Mouse (Mus musculus) MEL (cell line): Measurements from ENCODE around the gene Dusp16. TPM values are rescaled to one million over a fixed set of nuclear protein-coding genes. Genes with fewer than 3 reads are reported as not detected.

ENCODE experiments used
- DNase-seq: peaks from one replicate; pipeline ENCODE4 v3.0.0; 2011; ENCODE audit warnings: low read depth, low spot score
- H3K27ac ChIP-seq: 2 replicates; pipeline ENCODE4 v1.5.1; 2012; ENCODE audit warnings: low read depth, mild to moderate bottlenecking, control low read depth, low read length, moderate library complexity; ENCODE audit not compliant: control insufficient read depth
- H3K27me3 ChIP-seq, 2 experiments: fragments of 150-350 bp in 1 of 2; sonication (generic) in 1 of 2; 2 replicates each; pipeline ENCODE4 v1.6.1; 2012; ENCODE audit warnings: low read length in 2 of 2, mild to moderate bottlenecking in 2 of 2, improper control_type of control experiment in 1 of 2, moderate library complexity in 1 of 2; ENCODE audit not compliant: insufficient read depth in 2 of 2, control insufficient read depth in 1 of 2
- H3K36me3 ChIP-seq, 2 experiments: 2 replicates each; pipeline ENCODE4 v1.6.1; 2012 to 2014; ENCODE audit warnings: low read length in 2 of 2, improper control_type of control experiment in 1 of 2, inconsistent platforms in 1 of 2, mild to moderate bottlenecking in 1 of 2; ENCODE audit not compliant: insufficient read depth in 2 of 2, control insufficient read depth in 1 of 2
- H3K4me1 ChIP-seq, 2 experiments: fragments of 150-350 bp in 1 of 2; sonication (generic) in 1 of 2; 2 replicates each; pipeline ENCODE4 v1.6.1; 2012; ENCODE audit warnings: low read length in 2 of 2, improper control_type of control experiment in 1 of 2, mild to moderate bottlenecking in 1 of 2; ENCODE audit not compliant: insufficient read depth in 2 of 2, control insufficient read depth in 1 of 2
- H3K4me3 ChIP-seq, 2 experiments: fragments of 150-350 bp in 1 of 2; sonication (generic) in 1 of 2; 2 replicates each; pipeline ENCODE4 v1.5.1; 2012; ENCODE audit warnings: low read depth in 2 of 2, low read length in 2 of 2, mild to moderate bottlenecking in 2 of 2, moderate library complexity in 2 of 2, control low read depth in 1 of 2, improper control_type of control experiment in 1 of 2; ENCODE audit not compliant: control insufficient read depth in 1 of 2, insufficient read depth in 1 of 2
- H3K79me2 ChIP-seq: 2 replicates; pipeline ENCODE4 v1.6.1; 2012; ENCODE audit warnings: mild to moderate bottlenecking, low read length, moderate library complexity; ENCODE audit not compliant: control insufficient read depth, poor library complexity, insufficient read depth
- H3K9ac ChIP-seq: 2 replicates; pipeline ENCODE4 v1.6.1; 2012; ENCODE audit warnings: low read depth, mild to moderate bottlenecking, control low read depth, low read length, moderate library complexity; ENCODE audit not compliant: control insufficient read depth, poor library complexity, severe bottlenecking
- H3K9me3 ChIP-seq: fragments of 150-350 bp; sonication (generic); replicated peaks from 2 replicates; pipeline ENCODE4 v1.6.1; 2012; ENCODE audit warnings: mild to moderate bottlenecking, low read length, improper control_type of control experiment, moderate library complexity; ENCODE audit not compliant: insufficient read depth
- CHD2 ChIP-seq: IDR thresholded peaks from 2 replicates; pipeline ENCODE4 v1.6.1; 2011; ENCODE audit warnings: low read length, improper control_type of control experiment
- ETS1 ChIP-seq: IDR thresholded peaks from 2 replicates; pipeline ENCODE4 v1.6.1; 2012; ENCODE audit warnings: low read depth, mild to moderate bottlenecking, inconsistent platforms, low read length, improper control_type of control experiment, moderate library complexity
- HCFC1 ChIP-seq: IDR thresholded peaks from 2 replicates; pipeline ENCODE4 v1.6.1; 2012; ENCODE audit warnings: low read depth, mild to moderate bottlenecking, inconsistent platforms, low read length, improper control_type of control experiment, moderate library complexity
- KAT2A ChIP-seq: conservative IDR thresholded peaks from 2 replicates; pipeline ENCODE4 v1.6.1; 2012; ENCODE audit warnings: low read depth, low read length, improper control_type of control experiment, inconsistent platforms
- MAFK ChIP-seq: IDR thresholded peaks from 2 replicates; pipeline ENCODE4 v1.6.1; 2011; ENCODE audit warnings: low read depth, mild to moderate bottlenecking, low read length, improper control_type of control experiment, borderline replicate concordance
- MXI1 ChIP-seq: IDR thresholded peaks from 2 replicates; pipeline ENCODE4 v1.6.1; 2011; ENCODE audit warnings: mild to moderate bottlenecking, low read depth, low read length, improper control_type of control experiment
- MYB ChIP-seq: IDR thresholded peaks from 2 replicates; pipeline ENCODE4 v1.6.1; 2011; ENCODE audit warnings: mild to moderate bottlenecking, low read depth, low read length, improper control_type of control experiment
- MYC ChIP-seq: IDR thresholded peaks from 2 replicates; pipeline ENCODE4 v1.6.1; 2011; ENCODE audit warnings: low read depth, mild to moderate bottlenecking, low read length, improper control_type of control experiment, moderate library complexity
- NELFE ChIP-seq: IDR thresholded peaks from 2 replicates; pipeline ENCODE4 v1.6.1; 2011; ENCODE audit warnings: low read depth, low read length, improper control_type of control experiment
- POLR2A ChIP-seq, 2 experiments: IDR thresholded peaks; 2 replicates each; pipeline ENCODE4 v1.6.1; 2011 to 2012; ENCODE audit warnings: low read length in 2 of 2, mild to moderate bottlenecking in 2 of 2, control low read depth in 1 of 2, improper control_type of control experiment in 1 of 2, low read depth in 1 of 2, moderate library complexity in 1 of 2; ENCODE audit not compliant: control insufficient read depth in 1 of 2, insufficient read depth in 1 of 2, poor library complexity in 1 of 2
- POLR2AphosphoS5 ChIP-seq: IDR thresholded peaks from 2 replicates; pipeline ENCODE4 v1.6.1; 2012; ENCODE audit warnings: low read depth, borderline replicate concordance, mild to moderate bottlenecking, inconsistent platforms, low read length, moderate library complexity, mixed read lengths
- RAD21 ChIP-seq: IDR thresholded peaks from 2 replicates; pipeline ENCODE4 v1.6.1; 2011; ENCODE audit warnings: mild to moderate bottlenecking, low read depth, low read length, improper control_type of control experiment
- RCOR1 ChIP-seq: IDR thresholded peaks from 2 replicates; pipeline ENCODE4 v1.6.1; 2012; ENCODE audit warnings: low read depth, mild to moderate bottlenecking, inconsistent platforms, low read length, improper control_type of control experiment
- TBP ChIP-seq: IDR thresholded peaks from 2 replicates; pipeline ENCODE4 v1.8.0; 2011; ENCODE audit warnings: low read depth, low read length, improper control_type of control experiment
- TCF12 ChIP-seq: IDR thresholded peaks from 2 replicates; pipeline ENCODE4 v1.6.1; 2014; ENCODE audit warnings: low read depth, mild to moderate bottlenecking, inconsistent platforms, low read length, improper control_type of control experiment, moderate library complexity
- USF2 ChIP-seq, 2 experiments: IDR thresholded peaks; 2 replicates each; pipeline ENCODE4 v1.6.1; 2011 to 2012; ENCODE audit warnings: improper control_type of control experiment in 2 of 2, low read length in 2 of 2, borderline replicate concordance in 1 of 2, inconsistent platforms in 1 of 2, low read depth in 1 of 2, mild to moderate bottlenecking in 1 of 2; ENCODE audit not compliant: insufficient read depth in 1 of 2
- ZKSCAN1 ChIP-seq: IDR thresholded peaks from 2 replicates; pipeline ENCODE4 v1.6.1; 2012; ENCODE audit warnings: low read depth, mild to moderate bottlenecking, inconsistent platforms, low read length, improper control_type of control experiment, moderate library complexity
- polyA plus RNA-seq, 2 experiments: library from polyadenylated mRNA; stranded (reverse) in 1 of 2; unstranded in 1 of 2; fragments of >175 nt in 1 of 2; fragments of >200 nt in 1 of 2; gene quantifications; 2 replicates each; pipeline versions ENCODE4 v1.2.1 to v1.2.4; 2012; ENCODE audit warnings: low replicate concordance in 2 of 2, low read depth in 1 of 2; ENCODE audit not compliant: insufficient read length in 2 of 2, insufficient read depth in 1 of 2, missing spikeins in 1 of 2
- total RNA-seq: library from RNA; depleted of rRNA; stranded (reverse); fragments of 300-350 nt; gene quantifications from 2 replicates; pipeline ENCODE4 v1.2.3, GENCODE M21; 2012

The Dusp16 gene
- total and polyA plus RNA-seq, 3 experiments, result 1.9 to 6.9 TPM; not detected in 1

DNA sequence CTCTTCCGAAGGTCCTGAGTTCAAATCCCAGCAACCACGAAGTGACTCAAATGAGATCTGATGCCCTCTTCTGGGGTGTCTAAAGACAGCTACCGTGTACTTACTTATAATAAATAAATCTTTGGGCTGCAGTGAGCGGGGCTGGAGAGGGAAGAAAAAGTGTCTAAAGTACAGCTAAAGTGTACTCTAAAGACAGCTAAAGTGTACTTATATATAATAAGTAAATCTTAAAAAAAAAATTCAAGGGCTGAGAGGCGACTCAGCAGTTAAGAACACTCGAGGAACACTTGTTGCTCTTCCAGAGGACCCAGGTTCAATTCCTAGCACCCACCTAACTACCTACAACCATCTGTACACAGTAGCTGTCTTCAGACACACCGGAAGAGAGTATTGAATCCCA is 46.5 kb downstream of the Dusp16 start:
- Histone ChIP-seq H3K36me3 (no peaks in the 10 kb centered on the region; a peak in 2 of 4 replicates), H3K4me3 (no peak overlapping the region), H3K27ac (no peak overlapping the region), H3K79me2 (no peaks in the 10 kb centered on the region), H3K27me3 (no peaks in the 10 kb centered on the region), H3K4me1 (no peaks in the 10 kb centered on the region), H3K9me3 (no peaks in the 10 kb centered on the region), H3K9ac (no peak overlapping the region)
- no peak for TF ChIP-seq USF2 (IDR thresholded peaks at IDR 0.05; ENCODE audit: borderline replicate concordance in 1 of 2, insufficient read depth in 1 of 2, low read depth in 1 of 2, low read length in 2 of 2)
- TF ChIP-seq ZKSCAN1, result no peak
- no peak for TF ChIP-seq MYB
- TF ChIP-seq POLR2A (IDR thresholded peaks at IDR 0.05; ENCODE audit: control insufficient read depth in 1 of 2, insufficient read depth in 1 of 2, low read depth in 1 of 2, low read length in 2 of 2, poor library complexity in 1 of 2), result no peak
- no peak for TF ChIP-seq MXI1
- TF ChIP-seq RCOR1, result no peak
- TF ChIP-seq MAFK, result no peak
- TF ChIP-seq MYC, result no peak
- TF ChIP-seq KAT2A, result no peak
- no peak for TF ChIP-seq RAD21
- no peak for TF ChIP-seq HCFC1
- no peak for TF ChIP-seq POLR2AphosphoS5
- no peak for TF ChIP-seq NELFE
- no peak for TF ChIP-seq TCF12
- no peak for DNase-seq

DNA sequence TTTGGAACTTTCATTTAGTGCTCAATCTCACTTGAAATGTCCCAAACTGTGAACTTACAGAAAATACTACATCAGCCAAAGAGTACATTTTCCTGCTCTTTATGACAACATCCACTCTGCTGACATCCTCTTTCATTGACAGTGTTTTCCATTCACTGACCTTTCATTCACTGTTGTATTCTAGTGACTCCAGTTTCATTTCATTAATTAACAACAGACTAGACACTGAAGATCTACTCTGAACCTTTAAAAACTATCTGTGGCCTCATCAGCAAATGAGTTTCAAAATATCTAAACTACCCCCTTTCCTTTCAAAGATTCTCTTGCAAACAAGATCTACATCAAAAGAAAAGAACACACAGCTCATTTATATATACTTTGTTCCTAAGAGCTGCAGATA is 48.9 kb downstream of the Dusp16 start:
- H3K27ac ChIP-seq, result no peak overlapping the region
- no peak overlapping the region for H3K9ac ChIP-seq
- H3K9me3 ChIP-seq, result no peaks in the 10 kb centered on the region
- H3K79me2 ChIP-seq, result no peaks in the 10 kb centered on the region
- no peaks in the 10 kb centered on the region for H3K27me3 ChIP-seq
- no peak for TF ChIP-seq ETS1
- TF ChIP-seq, all 39 proteins: peak for 0
- H3K4me3 ChIP-seq, result no peak overlapping the region
- no peaks in the 10 kb centered on the region for H3K4me1 ChIP-seq
- DNase-seq, result no peak
- no peaks in the 10 kb centered on the region for H3K36me3 ChIP-seq

- H3K4me1 ChIP-seq, result peaks cover 8 to 10% of the 10 kb centered on the region in 2 experiments; a peak in 3 of 4 replicates
- no peak for DNase-seq
- peaks cover 0 to 12% of the 10 kb centered on the region in 2 experiments; a peak in 2 of 4 replicates for H3K36me3 ChIP-seq
- no peak overlapping the region for H3K27ac ChIP-seq
- no peaks in the 10 kb centered on the region for H3K9me3 ChIP-seq
- no peaks in the 10 kb centered on the region for H3K27me3 ChIP-seq
- no peak for TF ChIP-seq CHD2
- TF ChIP-seq TBP, result no peak
- TF ChIP-seq, all 39 proteins: peak for 0
- no peak overlapping the region for H3K9ac ChIP-seq
- no peaks in the 10 kb centered on the region for H3K79me2 ChIP-seq
- H3K4me3 ChIP-seq, result no peak overlapping the region
Measured at GRCm38 (mm10) chr6:134736853-134737252, 55.6 kb downstream of the Dusp16 start.
